Mouse (Mus musculus): Measurements from ENCODE around the gene Spdl1.

DNA sequence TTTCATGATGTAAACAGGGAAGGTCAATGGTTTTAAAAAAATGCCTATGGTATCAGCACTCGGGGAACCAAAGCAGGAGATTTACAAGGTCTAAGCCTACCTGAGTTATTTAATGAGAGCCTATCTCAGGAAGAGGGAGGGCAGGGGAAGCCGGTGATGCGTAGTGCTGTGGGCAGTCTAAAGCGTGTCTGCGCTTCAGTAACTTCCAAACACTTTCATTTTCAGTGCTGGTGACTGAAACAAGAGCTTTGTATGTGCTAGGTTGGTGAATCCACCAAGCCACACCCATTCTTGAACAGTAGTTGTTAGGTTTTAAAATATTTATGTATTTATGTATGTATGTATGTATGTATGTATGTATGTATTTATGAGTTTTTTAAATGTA lies 12.8 kb upstream of the Spdl1 start:
- TF ChIP-seq CTCF (IDR thresholded peaks at IDR 0.05; ENCODE audit: low read depth, low read length) (no peak), POLR2A (IDR thresholded peaks at IDR 0.05; ENCODE audit: borderline replicate concordance, low read depth, low read length) (no peak)
